Mouse (Mus musculus): ENCODE results near the gene Spata48. TPM values are rescaled to one million over a fixed set of nuclear protein-coding genes. Genes with fewer than 3 reads are reported as not detected.

Spata48 gene
- 0.16 and 0.35 TPM in 2 replicates for polyA plus RNA-seq (2015; fragmentation: Nextera tagmentation; extraction: Ambion mirVana)

- Histone ChIP-seq H3K27ac (replicated peaks) (peak within 1 kb of the TSS; percentile 82), H3K27me3 (no peaks in the 10 kb centered on the region), H3K4me2 (peak within 1 kb of the TSS; percentile 59), H3K4me1 (replicated peaks) (0 out of 2 replicates have a peak, but pooled peaks cover 2% of the 10 kb centered on the region), H3K36me3 (no peaks in the 10 kb centered on the region), H3K9me3 (no peaks in the 10 kb centered on the region), H3K9ac (peak within 1 kb of the TSS; percentile 53), H3K4me3 (peak within 1 kb of the TSS; percentile 57)
- peak; percentile 96 for ATAC-seq (ENCODE audit: low FRiP score, low read depth)
- 3% methylated on average over 66 of the region's 66 CpGs for WGBS
Observed at GRCm38 (mm10) chr11:11461635-11462560, at the start of gene Spata48, which contains the start of gene Zpbp. Gene Spata48, plus strand, starts transcription at chr11:11462094. Gene Zpbp, minus strand, starts transcription at chr11:11462408.

GRCm38 (mm10) chr11:11414188-11414587 lies 47.7 kb upstream of the Spata48 start:
- H3K27me3 ChIP-seq: no peaks in the 10 kb centered on the region
- no peaks in the 10 kb centered on the region for H3K36me3 ChIP-seq
- no peak overlapping the region for H3K9ac ChIP-seq
- H3K4me3 ChIP-seq: no peak overlapping the region
- 88% methylated on average over 5 of the region's 5 CpGs for WGBS
- H3K27ac ChIP-seq (replicated peaks): no peak overlapping the region
- H3K4me2 ChIP-seq: no peak overlapping the region
- H3K4me1 ChIP-seq (replicated peaks): no peaks in the 10 kb centered on the region
- no peak for ATAC-seq (ENCODE audit: low FRiP score, low read depth)
- no peaks in the 10 kb centered on the region for H3K9me3 ChIP-seq

GRCm38 (mm10) chr11:11417356-11417755 lies 44.5 kb upstream of the Spata48 start:
- no peak overlapping the region for H3K27ac ChIP-seq (replicated peaks)
- WGBS: 90% methylated on average over 2 of the region's 2 CpGs
- no peak overlapping the region for H3K4me2 ChIP-seq
- H3K4me1 ChIP-seq (replicated peaks): no peaks in the 10 kb centered on the region
- H3K9me3 ChIP-seq: no peaks in the 10 kb centered on the region
- H3K27me3 ChIP-seq: no peaks in the 10 kb centered on the region
- no peaks in the 10 kb centered on the region for H3K36me3 ChIP-seq
- ATAC-seq (ENCODE audit: low FRiP score, low read depth): no peak
- no peak overlapping the region for H3K9ac ChIP-seq
- H3K4me3 ChIP-seq: no peak overlapping the region

GRCm38 (mm10) chr11:11455037-11455436 lies 6.9 kb upstream of the Spata48 start:
- H3K4me2 ChIP-seq: no peak overlapping the region
- no peak overlapping the region for H3K4me3 ChIP-seq
- no peak overlapping the region for H3K27ac ChIP-seq (replicated peaks)
- H3K27me3 ChIP-seq: no peaks in the 10 kb centered on the region
- no peaks in the 10 kb centered on the region for H3K36me3 ChIP-seq
- no peaks in the 10 kb centered on the region for H3K4me1 ChIP-seq (replicated peaks)
- no peaks in the 10 kb centered on the region for H3K9me3 ChIP-seq
- no peak for ATAC-seq (ENCODE audit: low FRiP score, low read depth)
- 49% methylated on average over 2 of the region's 2 CpGs for WGBS
- H3K9ac ChIP-seq: no peak overlapping the region

GRCm38 (mm10) chr11:11462561-11462890 lies 632 bp downstream of the Spata48 start:
- Histone ChIP-seq H3K4me2 (peak overlapping the region; percentile 59), H3K4me3 (peak overlapping the region; percentile 57), H3K9me3 (no peaks in the 10 kb centered on the region), H3K4me1 (replicated peaks) (0 out of 2 replicates have a peak, but pooled peaks cover 2% of the 10 kb centered on the region), H3K27ac (replicated peaks) (peak overlapping the region; percentile 82), H3K9ac (peak overlapping the region; percentile 53), H3K36me3 (no peaks in the 10 kb centered on the region), H3K27me3 (no peaks in the 10 kb centered on the region)
- 81% methylated on average over 5 of the region's 5 CpGs for WGBS
- ATAC-seq (ENCODE audit: low FRiP score, low read depth): no peak

GRCm38 (mm10) chr11:11468924-11469323 lies 7.0 kb downstream of the Spata48 start:
- Histone ChIP-seq H3K9ac (no peak overlapping the region), H3K4me3 (no peak overlapping the region), H3K36me3 (no peaks in the 10 kb centered on the region), H3K27me3 (0 out of 2 replicates have a peak, but pooled peaks cover 2% of the 10 kb centered on the region), H3K4me1 (replicated peaks) (no peaks in the 10 kb centered on the region), H3K9me3 (no peaks in the 10 kb centered on the region), H3K27ac (replicated peaks) (no peak overlapping the region), H3K4me2 (no peak overlapping the region)
- no peak for ATAC-seq (ENCODE audit: low FRiP score, low read depth)

GRCm38 (mm10) chr11:11484378-11484777 lies 22.5 kb downstream of the Spata48 start:
- Histone ChIP-seq H3K27ac (replicated peaks) (no peak overlapping the region), H3K4me3 (no peak overlapping the region), H3K4me2 (no peak overlapping the region), H3K27me3 (no peaks in the 10 kb centered on the region), H3K9ac (no peak overlapping the region), H3K36me3 (no peaks in the 10 kb centered on the region), H3K9me3 (no peaks in the 10 kb centered on the region), H3K4me1 (replicated peaks) (no peaks in the 10 kb centered on the region)
- 58% methylated on average over 8 of the region's 8 CpGs for WGBS
- ATAC-seq (ENCODE audit: low FRiP score, low read depth): no peak

- 57% methylated on average over 5 of the region's 5 CpGs for WGBS
- no peaks in the 10 kb centered on the region for H3K27me3 ChIP-seq
- no peak for ATAC-seq (ENCODE audit: low FRiP score, low read depth)
- H3K4me2 ChIP-seq: no peak overlapping the region
- H3K4me3 ChIP-seq: no peak overlapping the region
- H3K9me3 ChIP-seq: no peaks in the 10 kb centered on the region
- H3K27ac ChIP-seq (replicated peaks): no peak overlapping the region
- H3K4me1 ChIP-seq (replicated peaks): no peaks in the 10 kb centered on the region
- H3K9ac ChIP-seq: no peak overlapping the region
- H3K36me3 ChIP-seq: no peaks in the 10 kb centered on the region
Observed at GRCm38 (mm10) chr11:11492044-11492443, 30.1 kb downstream of the Spata48 start.

- Histone ChIP-seq H3K9me3 (no peaks in the 10 kb centered on the region), H3K9ac (no peak overlapping the region), H3K4me3 (no peak overlapping the region), H3K36me3 (no peaks in the 10 kb centered on the region), H3K4me2 (no peak overlapping the region), H3K27ac (replicated peaks) (no peak overlapping the region), H3K27me3 (no peaks in the 10 kb centered on the region), H3K4me1 (replicated peaks) (no peaks in the 10 kb centered on the region)
- WGBS: 97% methylated on average over 2 of the region's 2 CpGs
- ATAC-seq (ENCODE audit: low FRiP score, low read depth): no peak
Observed at GRCm38 (mm10) chr11:11495697-11496096, 33.8 kb downstream of the Spata48 start.

GRCm38 (mm10) chr11:11499944-11500343 lies 38.0 kb downstream of the Spata48 start:
- H3K4me1 ChIP-seq (replicated peaks): no peaks in the 10 kb centered on the region
- ATAC-seq (ENCODE audit: low FRiP score, low read depth): no peak
- no peaks in the 10 kb centered on the region for H3K27me3 ChIP-seq
- H3K36me3 ChIP-seq: no peaks in the 10 kb centered on the region
- 20% methylated on average over 10 of the region's 10 CpGs for WGBS
- H3K27ac ChIP-seq (replicated peaks): no peak overlapping the region
- H3K9ac ChIP-seq: no peak overlapping the region
- no peaks in the 10 kb centered on the region for H3K9me3 ChIP-seq
- no peak overlapping the region for H3K4me2 ChIP-seq
- no peak overlapping the region for H3K4me3 ChIP-seq

- H3K27ac ChIP-seq (replicated peaks): no peak overlapping the region
- no peak overlapping the region for H3K4me2 ChIP-seq
- WGBS: 88% methylated on average over 2 of the region's 2 CpGs
- H3K9ac ChIP-seq: no peak overlapping the region
- H3K36me3 ChIP-seq: no peaks in the 10 kb centered on the region
- H3K27me3 ChIP-seq: no peaks in the 10 kb centered on the region
- no peaks in the 10 kb centered on the region for H3K4me1 ChIP-seq (replicated peaks)
- no peak overlapping the region for H3K4me3 ChIP-seq
- H3K9me3 ChIP-seq: no peaks in the 10 kb centered on the region
- no peak for ATAC-seq (ENCODE audit: low FRiP score, low read depth)
Observed at GRCm38 (mm10) chr11:11506187-11506586, 44.3 kb downstream of the Spata48 start.

- Histone ChIP-seq H3K9me3 (no peaks in the 10 kb centered on the region), H3K27me3 (no peaks in the 10 kb centered on the region), H3K36me3 (no peaks in the 10 kb centered on the region), H3K4me1 (replicated peaks) (no peaks in the 10 kb centered on the region), H3K9ac (no peak overlapping the region), H3K4me3 (no peak overlapping the region), H3K4me2 (no peak overlapping the region), H3K27ac (replicated peaks) (no peak overlapping the region)
- no peak for ATAC-seq (ENCODE audit: low FRiP score, low read depth)
- 63% methylated on average over 2 of the region's 2 CpGs for WGBS
Observed at GRCm38 (mm10) chr11:11509413-11509812, 47.5 kb downstream of the Spata48 start.

Measured in hindbrain, embryonic 15.5 days (tissue).